ENCODE assay signal across 22 mouse cellular contexts in genomic region chr9:55710553-55710952, GRCm38 (mm10).
DNase-seq lines count a peak whose midpoint lies in the region; ATAC-seq and TF ChIP-seq lines count a peak whose summit lies in the region.
"Had no signal": no experiment of that assay in that cellular context is flagged by ENCODE, and none has a peak within 500 bp of the region (broad histone marks: within the 10 kb centered on the region; RNA-seq: fewer than 3 reads in every experiment).

No protein-coding gene starts in this region.

- H3K4me2 ChIP-seq in forebrain, embryonic 13.5 days = no peak overlapping the region
- H3K4me2 ChIP-seq in forebrain, embryonic 12.5 days = no peak overlapping the region
- no peak overlapping the region for H3K4me2 ChIP-seq in forebrain, postnatal 0 days (ENCODE audit: low read depth)
- H3K4me2 ChIP-seq: heart, embryonic 11.5 days; heart, embryonic 15.5 days; hindbrain, embryonic 13.5 days had no signal

- no peak overlapping the region for H3K4me3 ChIP-seq in forebrain, embryonic 13.5 days
- H3K4me3 ChIP-seq in forebrain, embryonic 12.5 days (replicated peaks) = no peak overlapping the region
- no peak overlapping the region for H3K4me3 ChIP-seq in forebrain, postnatal 0 days (ENCODE audit: low read depth, low read length)
- H3K4me3 ChIP-seq: embryonic facial prominence, embryonic 10.5 days; heart, adult 2 months; heart, embryonic 15.5 days; hindbrain, embryonic 13.5 days had no signal

- H3K27me3 ChIP-seq in forebrain, embryonic 13.5 days = no peaks in the 10 kb centered on the region
- no peaks in the 10 kb centered on the region for H3K27me3 ChIP-seq in forebrain, embryonic 12.5 days
- H3K27me3 ChIP-seq in forebrain, postnatal 0 days (ENCODE audit: insufficient read depth, low read length) = no peaks in the 10 kb centered on the region
- H3K27me3 ChIP-seq: CH12.LX; heart, embryonic 15.5 days; hindbrain, embryonic 13.5 days had no signal

- no peak for TF ChIP-seq CTCF in forebrain, postnatal 0 days (IDR thresholded peaks at IDR 0.05; ENCODE audit: low read depth)

- no peaks in the 10 kb centered on the region for H3K4me1 ChIP-seq in forebrain, embryonic 13.5 days
- no peaks in the 10 kb centered on the region for H3K4me1 ChIP-seq in forebrain, embryonic 12.5 days
- no peaks in the 10 kb centered on the region for H3K4me1 ChIP-seq in forebrain, postnatal 0 days (ENCODE audit: insufficient read depth)
- H3K4me1 ChIP-seq: embryonic facial prominence, embryonic 10.5 days; heart, embryonic 15.5 days; hindbrain, embryonic 13.5 days had no signal

- DNase-seq in layer of hippocampus, postnatal 10 days (ENCODE audit: low spot score in 2 of 2) = peak; percentile 10 to 21
- no peak for DNase-seq in layer of hippocampus, adult 18-20 months (ENCODE audit: low spot score in 2 of 2)
- peak; percentile 8 for DNase-seq in thymus, postnatal 4 days
- DNase-seq in thymus, postnatal 25 days = no peak
- peak; percentile 67 for DNase-seq in forebrain, postnatal 0 days
- no peak for DNase-seq in adrenal gland, postnatal 10 days
- DNase-seq: adrenal gland, adult 2 months; adrenal gland, postnatal 36 days; cerebellum, adult 2 months; cerebellum, postnatal 25 days; gastrocnemius, postnatal 14 days; heart, adult 2 months; heart, postnatal 14 days; kidney, adult 18-20 months had no signal

- peak; percentile 73; the same call in 1 of the 2 replicates for ATAC-seq in forebrain, embryonic 13.5 days
- no peak for ATAC-seq in forebrain, embryonic 12.5 days (ENCODE audit: low FRiP score)
- ATAC-seq in forebrain, postnatal 0 days = peak; percentile 62
- ATAC-seq: hindbrain, postnatal 0 days had no signal

- H3K36me3 ChIP-seq in forebrain, embryonic 13.5 days (ENCODE audit: poor library complexity, severe bottlenecking) = no peaks in the 10 kb centered on the region
- H3K36me3 ChIP-seq in forebrain, embryonic 12.5 days (replicated peaks) = no peaks in the 10 kb centered on the region
- H3K36me3 ChIP-seq in forebrain, postnatal 0 days (ENCODE audit: insufficient read depth) = no peaks in the 10 kb centered on the region
- H3K36me3 ChIP-seq: embryonic facial prominence, embryonic 10.5 days; heart, embryonic 15.5 days had no signal

- H3K27ac ChIP-seq in forebrain, embryonic 13.5 days = no peak overlapping the region
- no peak overlapping the region for H3K27ac ChIP-seq in forebrain, embryonic 12.5 days
- peak overlapping the region; percentile 3; the same call in 1 of the 2 replicates for H3K27ac ChIP-seq in forebrain, postnatal 0 days (ENCODE audit: low read depth, low read length)
- H3K27ac ChIP-seq: embryonic facial prominence, embryonic 10.5 days; heart, adult 2 months; heart, embryonic 15.5 days; hindbrain, embryonic 13.5 days; hindbrain, postnatal 0 days had no signal

- 77% methylated on average over 5 of the region's 5 CpGs for WGBS in forebrain, embryonic 13.5 days
- 86% methylated on average over 5 of the region's 5 CpGs for WGBS in forebrain, embryonic 12.5 days
- WGBS in forebrain, postnatal 0 days = 61% methylated on average over 5 of the region's 5 CpGs

- no peaks in the 10 kb centered on the region for H3K9me3 ChIP-seq in forebrain, embryonic 13.5 days (replicated peaks)
- H3K9me3 ChIP-seq in forebrain, embryonic 12.5 days = no peaks in the 10 kb centered on the region
- no peaks in the 10 kb centered on the region for H3K9me3 ChIP-seq in forebrain, postnatal 0 days (ENCODE audit: low read length)
- H3K9me3 ChIP-seq: embryonic facial prominence, embryonic 10.5 days; heart, embryonic 15.5 days; hindbrain, embryonic 13.5 days had no signal

- H3K9ac ChIP-seq in forebrain, embryonic 13.5 days = no peak overlapping the region
- H3K9ac ChIP-seq in forebrain, embryonic 12.5 days = no peak overlapping the region
- no peak overlapping the region for H3K9ac ChIP-seq in forebrain, postnatal 0 days
- H3K9ac ChIP-seq: heart, embryonic 15.5 days; hindbrain, embryonic 13.5 days had no signal

Comparison
In these comparisons a context has a peak if more than half of its experiments do, and no peak if none do; other contexts are left out.
1. DNase-seq: peak in layer of hippocampus, postnatal 10 days (2 of 2), thymus, postnatal 4 days (single experiment) and forebrain, postnatal 0 days (single experiment); none in layer of hippocampus, adult 18-20 months (0 of 2), thymus, postnatal 25 days (single experiment) and adrenal gland, postnatal 10 days (single experiment).